Mouse (Mus musculus): ENCODE measurements around the gene Cx3cr1.

DNA sequence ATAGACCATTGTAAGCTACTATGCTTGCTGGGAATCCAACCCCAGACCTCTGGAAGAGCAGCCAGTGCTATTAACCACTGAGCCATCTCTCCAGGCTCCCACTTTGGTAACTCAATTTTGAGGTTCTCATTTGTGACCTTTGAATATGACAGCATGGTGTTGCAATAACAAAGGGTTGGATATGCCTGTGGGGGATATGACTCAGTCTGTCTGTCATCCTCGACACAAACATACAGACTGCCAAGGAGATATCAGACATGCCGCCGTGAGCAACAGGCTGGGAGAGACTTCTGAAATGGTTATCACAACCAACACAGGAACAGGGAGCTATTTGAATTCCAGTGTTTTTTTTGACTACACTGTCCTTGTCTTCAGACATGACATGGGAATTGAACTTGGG, 20.3 kb downstream of the Cx3cr1 start:
- TF ChIP-seq CTCF (IDR thresholded peaks at IDR 0.05): no peak
- no peak for TF ChIP-seq POLR2A (IDR thresholded peaks at IDR 0.05; ENCODE audit: insufficient read depth, low read depth, low read length)
- TF ChIP-seq EP300 (IDR thresholded peaks at IDR 0.05; ENCODE audit: insufficient read depth, low read depth, low read length): no peak
